Mouse (Mus musculus): ENCODE measurements around the gene Crb1. TPM values are rescaled to one million over a fixed set of nuclear protein-coding genes. Genes with fewer than 3 reads are reported as not detected.
"Not testable (repeated sequence)": the region's sequence is repeated elsewhere in the genome, so short reads cannot be mapped to it uniquely, and the experiment has no call there.

Crb1 gene
- 0.10 and 0.32 TPM in 2 replicates for polyA plus RNA-seq (2014; fragmentation: Nextera tagmentation; extraction: Ambion mirVana)

DNA sequence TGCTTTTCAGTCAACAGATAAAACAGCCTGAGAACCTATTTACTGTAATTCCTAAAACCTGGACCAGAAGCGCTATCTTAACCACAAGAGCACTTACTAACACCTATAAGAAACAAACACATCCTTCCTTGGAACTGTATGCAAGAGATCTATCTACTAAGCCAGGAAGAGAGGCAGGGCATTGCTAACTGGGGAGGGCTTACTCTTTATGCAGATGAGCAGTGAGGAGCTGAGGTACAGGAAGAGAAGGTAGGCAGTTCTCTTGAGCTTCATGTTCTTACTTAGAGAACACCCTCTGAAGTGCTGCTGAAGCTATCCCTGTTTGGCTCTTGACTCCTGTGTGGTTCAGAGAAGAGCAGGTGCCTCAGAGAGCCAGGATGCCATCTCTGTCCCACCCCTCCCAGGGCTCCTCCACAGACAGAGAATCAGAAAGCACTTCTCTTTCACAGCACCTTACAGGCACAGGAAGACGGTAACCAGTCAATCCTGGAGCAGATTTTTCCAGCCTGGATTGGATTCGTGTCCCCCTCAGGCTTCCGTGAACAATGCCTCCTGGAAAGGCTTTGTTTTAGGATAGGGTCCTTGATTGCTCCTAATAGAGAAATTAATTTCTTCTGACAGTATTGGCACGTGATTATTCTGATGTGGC is at the start of gene Crb1:
Gene Crb1, minus strand, starts transcription at position 463 of the 649 bp plus-strand sequence.
- Histone ChIP-seq H3K27ac (ENCODE audit: low read length) (no peak within 1 kb of the TSS), H3K4me3 (ENCODE audit: low read depth, low read length) (no peak within 1 kb of the TSS), H3K4me1 (ENCODE audit: control insufficient read depth, insufficient read depth, low read length) (no peaks in the 10 kb centered on the region), H3K4me2 (replicated peaks; ENCODE audit: low read depth, low read length) (0 out of 2 replicates have a peak within 1 kb of the TSS, but pooled peaks have one; percentile 5), H3K9me3 (ENCODE audit: control insufficient read depth, low read depth, low read length) (no peaks in the 10 kb centered on the region), H3K9ac (replicated peaks; ENCODE audit: low read depth, low read length) (peak within 1 kb of the TSS; percentile 25; the same call in 1 of the 2 replicates), H3K27me3 (ENCODE audit: control insufficient read depth, insufficient read depth, low read length) (no peaks in the 10 kb centered on the region), H3K36me3 (ENCODE audit: control insufficient read depth, insufficient read depth, low read length) (no peaks in the 10 kb centered on the region)
- WGBS, result 11% methylated on average over 5 of the region's 5 CpGs
- ATAC-seq (ENCODE audit: insufficient number of reproducible peaks, insufficient read depth, low FRiP score, low read depth), result 0 out of 2 replicates have a peak, but pooled peaks have one; percentile 37

DNA sequence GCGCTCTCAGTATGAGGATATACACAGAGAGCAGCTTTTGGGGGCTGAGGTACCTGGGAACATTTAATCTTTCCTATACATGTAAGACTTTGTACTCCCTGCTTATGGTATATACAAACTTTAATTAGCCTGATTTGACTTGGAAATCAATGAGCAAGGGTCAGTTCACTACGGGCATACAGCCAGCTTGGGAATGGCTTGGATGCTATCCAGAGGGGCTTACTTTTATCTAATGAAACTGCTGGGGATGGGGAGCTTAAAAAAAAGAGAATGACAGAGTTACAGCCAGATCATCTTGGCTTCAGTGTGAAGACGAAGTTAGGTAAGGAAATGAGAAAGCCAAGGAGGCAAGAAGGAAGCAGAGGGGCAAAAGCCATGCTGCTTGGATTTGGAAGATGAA is 48.1 kb upstream of the Crb1 start:
- ATAC-seq (ENCODE audit: insufficient number of reproducible peaks, insufficient read depth, low FRiP score, low read depth), result no peak
- Histone ChIP-seq H3K4me2 (replicated peaks; ENCODE audit: low read depth, low read length) (peak overlapping the region; percentile 52), H3K4me1 (ENCODE audit: control insufficient read depth, insufficient read depth, low read length) (peaks cover 18% of the 10 kb centered on the region), H3K9ac (replicated peaks; ENCODE audit: low read depth, low read length) (no peak overlapping the region), H3K27me3 (ENCODE audit: control insufficient read depth, insufficient read depth, low read length) (no peaks in the 10 kb centered on the region), H3K9me3 (ENCODE audit: control insufficient read depth, low read depth, low read length) (no peaks in the 10 kb centered on the region), H3K4me3 (ENCODE audit: low read depth, low read length) (peak overlapping the region; percentile 24), H3K27ac (ENCODE audit: low read length) (no peak overlapping the region), H3K36me3 (ENCODE audit: control insufficient read depth, insufficient read depth, low read length) (peaks cover 11% of the 10 kb centered on the region)
- 37% methylated on average over 3 of the region's 3 CpGs for WGBS

GRCm38 (mm10) chr1:139423931-139424330 is 47.0 kb upstream of the Crb1 start:
- H3K4me2 ChIP-seq (replicated peaks; ENCODE audit: low read depth, low read length), result peak overlapping the region; percentile 62
- H3K9me3 ChIP-seq (ENCODE audit: control insufficient read depth, low read depth, low read length), result no peaks in the 10 kb centered on the region
- peak overlapping the region; percentile 79 for H3K4me3 ChIP-seq (ENCODE audit: low read depth, low read length)
- H3K36me3 ChIP-seq (ENCODE audit: control insufficient read depth, insufficient read depth, low read length), result peaks cover 4% of the 10 kb centered on the region; the same call in 1 of the 2 replicates
- 56% methylated on average over 10 of the region's 10 CpGs for WGBS
- no peak overlapping the region for H3K9ac ChIP-seq (replicated peaks; ENCODE audit: low read depth, low read length)
- no peaks in the 10 kb centered on the region for H3K27me3 ChIP-seq (ENCODE audit: control insufficient read depth, insufficient read depth, low read length)
- ATAC-seq (ENCODE audit: insufficient number of reproducible peaks, insufficient read depth, low FRiP score, low read depth), result no peak
- H3K27ac ChIP-seq (ENCODE audit: low read length), result no peak overlapping the region
- peaks cover 18% of the 10 kb centered on the region for H3K4me1 ChIP-seq (ENCODE audit: control insufficient read depth, insufficient read depth, low read length)

DNA sequence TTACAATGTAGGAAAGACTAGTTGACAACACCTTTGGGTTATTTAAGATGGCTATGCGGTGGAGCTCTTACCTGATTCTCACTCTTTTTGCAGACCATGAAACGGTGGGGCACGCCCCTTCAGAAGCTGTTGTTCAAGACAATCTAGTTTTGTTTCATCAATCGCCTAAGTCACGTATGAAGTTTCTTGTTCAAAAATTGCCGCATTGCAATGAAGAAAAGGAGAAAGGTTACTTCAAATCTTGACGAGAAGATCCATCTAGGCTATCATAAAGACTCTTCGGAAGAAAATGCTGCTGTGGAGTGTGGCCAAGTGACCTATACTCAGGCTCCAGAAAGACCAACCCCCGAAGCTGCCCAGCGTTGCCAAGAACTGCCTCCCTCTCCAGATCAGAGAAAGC is 46.0 kb upstream of the Crb1 start:
- Histone ChIP-seq H3K27ac (ENCODE audit: low read length) (0 out of 2 replicates have a peak overlapping the region, but pooled peaks have one; percentile 90), H3K27me3 (ENCODE audit: control insufficient read depth, insufficient read depth, low read length) (no peaks in the 10 kb centered on the region), H3K9me3 (ENCODE audit: control insufficient read depth, low read depth, low read length) (no peaks in the 10 kb centered on the region), H3K4me1 (ENCODE audit: control insufficient read depth, insufficient read depth, low read length) (peaks cover 18% of the 10 kb centered on the region), H3K9ac (replicated peaks; ENCODE audit: low read depth, low read length) (peak overlapping the region; percentile 87), H3K36me3 (ENCODE audit: control insufficient read depth, insufficient read depth, low read length) (peaks cover 4% of the 10 kb centered on the region; the same call in 1 of the 2 replicates), H3K4me3 (ENCODE audit: low read depth, low read length) (peak overlapping the region; percentile 79), H3K4me2 (replicated peaks; ENCODE audit: low read depth, low read length) (peak overlapping the region; percentile 62)
- no peak for ATAC-seq (ENCODE audit: insufficient number of reproducible peaks, insufficient read depth, low FRiP score, low read depth)
- WGBS, result 14% methylated on average over 10 of the region's 10 CpGs

DNA sequence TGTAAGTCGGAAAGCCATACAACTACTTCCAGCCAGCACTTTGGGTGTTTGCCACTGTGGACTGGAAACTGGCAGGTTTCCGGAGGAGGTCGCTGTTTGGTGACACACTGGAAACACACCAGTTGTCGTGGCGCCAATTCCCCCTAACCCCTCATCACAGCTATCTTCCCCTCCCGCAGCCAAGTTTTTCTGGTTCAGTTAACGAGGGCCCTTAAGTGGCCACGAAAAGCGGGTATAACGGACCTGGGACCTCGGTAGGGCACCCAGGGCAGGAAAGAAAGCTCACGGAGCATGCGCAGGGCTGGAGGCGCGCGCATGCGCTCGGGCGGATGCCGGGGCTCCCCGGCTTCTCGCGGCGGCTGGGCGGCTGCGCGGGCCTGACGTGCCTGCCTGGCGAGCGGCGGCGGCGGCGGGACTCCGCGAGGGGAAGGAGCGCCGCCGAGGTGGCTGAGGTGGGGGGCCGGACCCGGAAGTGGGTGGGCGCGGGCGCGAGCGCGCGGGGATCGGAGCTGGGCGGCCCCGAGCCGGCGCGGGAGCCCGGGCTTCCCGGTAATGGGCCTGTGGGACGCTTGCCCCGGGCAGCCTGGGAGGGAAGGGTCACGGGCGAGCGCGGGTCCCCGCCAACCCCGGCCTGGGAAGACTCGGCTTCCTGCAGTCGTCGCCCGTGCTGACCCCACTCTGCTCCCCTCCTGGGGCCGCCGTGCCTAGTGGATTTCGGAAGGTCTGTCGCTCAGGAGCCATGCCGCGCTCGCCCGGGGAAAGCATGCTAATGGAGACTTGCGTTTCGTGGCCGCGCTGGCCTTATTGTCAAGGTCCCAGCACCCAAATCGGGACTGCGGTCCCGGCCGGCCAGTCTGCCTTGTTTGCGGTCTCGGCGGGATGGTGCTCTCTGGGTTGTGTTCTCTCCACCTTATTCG is 45.2 kb upstream of the Crb1 start, which contains the start of gene Zbtb41:
Gene Zbtb41, plus strand, starts transcription at position 414 of the 917 bp plus-strand sequence.
- no peaks in the 10 kb centered on the region for H3K9me3 ChIP-seq (ENCODE audit: control insufficient read depth, low read depth, low read length)
- peaks cover 3% of the 10 kb centered on the region; the same call in 1 of the 2 replicates for H3K36me3 ChIP-seq (ENCODE audit: control insufficient read depth, insufficient read depth, low read length)
- peak within 1 kb of the TSS; percentile 79 for H3K4me3 ChIP-seq (ENCODE audit: low read depth, low read length)
- ATAC-seq (ENCODE audit: insufficient number of reproducible peaks, insufficient read depth, low FRiP score, low read depth), result peak; percentile 95
- no peaks in the 10 kb centered on the region for H3K27me3 ChIP-seq (ENCODE audit: control insufficient read depth, insufficient read depth, low read length)
- peak within 1 kb of the TSS; percentile 90 for H3K27ac ChIP-seq (ENCODE audit: low read length)
- H3K4me2 ChIP-seq (replicated peaks; ENCODE audit: low read depth, low read length), result peak within 1 kb of the TSS; percentile 62
- H3K9ac ChIP-seq (replicated peaks; ENCODE audit: low read depth, low read length), result peak within 1 kb of the TSS; percentile 87
- WGBS, result under 1% methylated on average over 86 of the region's 88 CpGs
- H3K4me1 ChIP-seq (ENCODE audit: control insufficient read depth, insufficient read depth, low read length), result peaks cover 18% of the 10 kb centered on the region

DNA sequence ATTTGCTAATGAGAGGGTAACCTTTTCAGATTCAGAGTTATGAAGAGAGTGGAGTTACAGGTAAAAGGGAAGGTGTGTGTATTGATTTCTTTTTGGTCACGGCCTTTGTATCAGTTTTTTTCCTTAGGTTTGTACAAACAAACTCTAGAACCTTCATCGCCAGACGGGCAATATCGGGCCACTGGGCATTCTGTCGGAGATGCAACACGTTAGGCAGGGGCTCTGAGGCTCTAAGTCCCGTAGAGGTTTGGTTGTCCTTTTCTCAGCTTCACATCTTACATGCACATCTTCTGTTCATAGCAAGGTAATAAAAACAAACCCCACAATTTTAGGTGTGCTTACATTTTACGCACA is 44.6 kb upstream of the Crb1 start:
- H3K27me3 ChIP-seq (ENCODE audit: control insufficient read depth, insufficient read depth, low read length), result no peaks in the 10 kb centered on the region
- H3K36me3 ChIP-seq (ENCODE audit: control insufficient read depth, insufficient read depth, low read length), result no peaks in the 10 kb centered on the region; the same call in 1 of the 2 replicates
- H3K4me2 ChIP-seq (replicated peaks; ENCODE audit: low read depth, low read length), result peak overlapping the region; percentile 62
- no peak for ATAC-seq (ENCODE audit: insufficient number of reproducible peaks, insufficient read depth, low FRiP score, low read depth)
- no peaks in the 10 kb centered on the region for H3K9me3 ChIP-seq (ENCODE audit: control insufficient read depth, low read depth, low read length)
- peak overlapping the region; percentile 79 for H3K4me3 ChIP-seq (ENCODE audit: low read depth, low read length)
- WGBS, result 6% methylated on average over 8 of the region's 8 CpGs
- peak overlapping the region; percentile 87; the same call in 1 of the 2 replicates for H3K9ac ChIP-seq (replicated peaks; ENCODE audit: low read depth, low read length)
- peaks cover 18% of the 10 kb centered on the region for H3K4me1 ChIP-seq (ENCODE audit: control insufficient read depth, insufficient read depth, low read length)
- no peak overlapping the region for H3K27ac ChIP-seq (ENCODE audit: low read length)

DNA sequence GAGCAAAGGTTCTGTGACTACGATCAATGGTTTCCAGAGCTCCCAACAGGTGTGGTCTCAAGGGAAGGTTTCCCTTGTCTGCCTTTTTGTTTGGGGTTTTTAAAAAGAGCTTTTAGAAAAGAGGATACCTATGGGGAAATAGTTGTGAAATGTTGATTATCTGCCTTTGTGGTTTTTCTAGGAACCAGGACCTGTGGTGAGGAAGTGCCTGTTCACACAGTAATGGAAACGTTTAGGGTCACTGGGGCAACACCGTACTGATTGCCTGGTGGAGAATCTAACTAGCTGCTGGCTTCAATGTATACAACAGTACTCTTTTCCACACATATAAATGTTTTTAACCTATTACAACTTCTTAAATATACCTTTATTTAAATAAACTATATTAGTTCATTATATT is 36.6 kb upstream of the Crb1 start:
- ATAC-seq (ENCODE audit: insufficient number of reproducible peaks, insufficient read depth, low FRiP score, low read depth), result no peak
- Histone ChIP-seq H3K27me3 (ENCODE audit: control insufficient read depth, insufficient read depth, low read length) (no peaks in the 10 kb centered on the region), H3K9me3 (ENCODE audit: control insufficient read depth, low read depth, low read length) (no peaks in the 10 kb centered on the region), H3K4me1 (ENCODE audit: control insufficient read depth, insufficient read depth, low read length) (no peaks in the 10 kb centered on the region), H3K9ac (replicated peaks; ENCODE audit: low read depth, low read length) (no peak overlapping the region), H3K27ac (ENCODE audit: low read length) (no peak overlapping the region), H3K4me3 (ENCODE audit: low read depth, low read length) (no peak overlapping the region), H3K36me3 (ENCODE audit: control insufficient read depth, insufficient read depth, low read length) (no peaks in the 10 kb centered on the region), H3K4me2 (replicated peaks; ENCODE audit: low read depth, low read length) (no peak overlapping the region)
- 81% methylated on average over 3 of the region's 3 CpGs for WGBS

- not testable (repeated sequence) for H3K4me2 ChIP-seq (replicated peaks; ENCODE audit: low read depth, low read length); H3K9ac ChIP-seq (replicated peaks; ENCODE audit: low read depth, low read length); H3K36me3 ChIP-seq (ENCODE audit: control insufficient read depth, insufficient read depth, low read length); H3K9me3 ChIP-seq (ENCODE audit: control insufficient read depth, low read depth, low read length); ATAC-seq (ENCODE audit: insufficient number of reproducible peaks, insufficient read depth, low FRiP score, low read depth); H3K27me3 ChIP-seq (ENCODE audit: control insufficient read depth, insufficient read depth, low read length); H3K27ac ChIP-seq (ENCODE audit: low read length); H3K4me3 ChIP-seq (ENCODE audit: low read depth, low read length); H3K4me1 ChIP-seq (ENCODE audit: control insufficient read depth, insufficient read depth, low read length)
- WGBS, result 93% methylated on average over 2 of the region's 2 CpGs
Measured at GRCm38 (mm10) chr1:139412365-139412764, 35.5 kb upstream of the Crb1 start.

All from stomach, embryonic 14.5 days (tissue).